Mouse (Mus musculus): ENCODE results near the gene Ano1. TPM values are rescaled to one million over a fixed set of nuclear protein-coding genes. Genes with fewer than 3 reads are reported as not detected.

Ano1 gene
- polyA plus RNA-seq, 1 experiment from 2014 or later, result 7.3 TPM

DNA sequence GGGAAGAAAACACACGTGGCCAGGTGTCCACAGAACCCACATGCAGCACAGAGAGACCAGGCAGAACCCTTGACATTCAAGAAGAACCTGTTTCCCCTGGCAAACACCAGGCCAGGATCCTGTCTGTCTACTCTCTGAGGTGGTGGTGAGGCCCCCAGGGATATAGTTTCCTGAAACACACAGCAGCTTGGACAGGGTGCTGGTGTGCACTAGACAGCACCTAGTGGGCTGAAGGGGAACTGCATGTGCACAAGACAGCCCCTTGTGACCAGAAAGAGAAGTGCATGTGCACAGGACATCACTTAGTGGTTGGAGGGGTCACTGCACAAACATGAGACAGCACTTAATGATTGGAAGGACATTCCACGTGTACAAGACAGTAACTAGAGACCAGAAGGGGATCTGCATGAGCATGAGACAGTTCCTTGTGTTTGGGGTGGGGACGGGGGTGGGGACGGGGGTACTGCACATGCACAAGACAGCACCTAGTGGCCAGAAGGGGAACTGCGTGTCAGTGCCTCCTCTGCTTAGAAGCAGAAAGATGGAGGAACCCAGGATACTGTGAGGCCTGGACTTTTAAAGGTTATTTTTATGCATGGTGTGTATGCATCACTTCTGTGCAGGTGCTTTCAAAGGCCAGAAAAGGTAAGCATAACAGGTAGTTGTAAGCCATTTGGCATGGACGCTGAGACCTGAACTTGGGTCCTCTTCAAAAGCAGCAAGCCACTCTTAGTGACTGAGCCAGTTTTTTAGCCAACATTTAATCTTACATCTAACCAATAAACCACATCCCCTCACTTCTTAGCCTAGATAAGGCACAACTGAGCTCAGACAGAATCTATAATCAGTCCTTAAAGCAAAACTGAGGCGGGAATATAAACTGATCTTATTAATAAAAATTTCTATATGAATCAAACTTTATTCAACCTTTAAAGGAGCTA is 54.7 kb downstream of the Ano1 start:
- Histone ChIP-seq H3K27me3 (ENCODE audit: control insufficient read depth, insufficient read depth, low read length) (no peaks in the 10 kb centered on the region), H3K4me2 (ENCODE audit: low read length) (no peak overlapping the region), H3K27ac (replicated peaks in 1 of 2; ENCODE audit: control insufficient read depth in 1 of 2, insufficient read depth in 1 of 2, low read depth in 2 of 2, low read length in 2 of 2) (no peak overlapping the region), H3K36me3 (ENCODE audit: control insufficient read depth, insufficient read depth, low read length) (no peaks in the 10 kb centered on the region), H3K9me3 (ENCODE audit: control insufficient read depth, low read length) (no peaks in the 10 kb centered on the region), H3K4me1 (ENCODE audit: control insufficient read depth in 2 of 2, insufficient read depth in 2 of 2, low read length in 2 of 2) (no peaks in the 10 kb centered on the region), H3K4me3 (ENCODE audit: control insufficient read depth in 1 of 2, insufficient read depth in 1 of 2, low read depth in 1 of 2, low read length in 2 of 2) (no peak overlapping the region), H3K9ac (ENCODE audit: low read length) (no peak overlapping the region)
- no peak for ATAC-seq (ENCODE audit: insufficient number of reproducible peaks, insufficient read depth, low FRiP score, low read depth)
- WGBS, result 77% methylated on average over 7 of the region's 7 CpGs

DNA sequence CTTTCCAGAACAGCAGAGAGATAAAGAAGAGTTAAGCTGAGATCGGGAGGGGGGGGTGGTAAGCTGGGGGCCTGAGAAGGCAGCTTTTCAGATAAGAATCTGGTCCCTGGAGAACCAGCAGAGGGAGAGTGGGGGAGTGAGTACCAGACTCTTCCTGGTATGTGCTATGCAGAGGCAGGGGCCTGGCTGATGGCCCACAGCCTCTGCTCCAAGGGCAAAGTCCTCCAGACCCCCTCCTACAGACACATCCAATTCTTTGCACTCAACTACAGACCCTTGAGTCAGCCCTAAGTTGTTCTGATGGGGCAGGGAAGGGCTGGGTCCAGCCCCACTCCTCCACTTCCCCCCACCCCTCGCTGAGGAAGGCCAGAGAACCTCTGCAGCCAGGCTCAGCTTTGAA is 61.9 kb downstream of the Ano1 start:
- H3K36me3 ChIP-seq (ENCODE audit: control insufficient read depth, insufficient read depth, low read length), result no peaks in the 10 kb centered on the region
- H3K4me2 ChIP-seq (ENCODE audit: low read length), result no peak overlapping the region
- no peaks in the 10 kb centered on the region for H3K27me3 ChIP-seq (ENCODE audit: control insufficient read depth, insufficient read depth, low read length)
- H3K9me3 ChIP-seq (ENCODE audit: control insufficient read depth, low read length), result peaks cover 2% of the 10 kb centered on the region; the same call in 1 of the 2 replicates
- no peak for ATAC-seq (ENCODE audit: insufficient number of reproducible peaks, insufficient read depth, low FRiP score, low read depth)
- no peak overlapping the region for H3K9ac ChIP-seq (ENCODE audit: low read length)
- WGBS, result 25% methylated on average over 2 of the region's 2 CpGs
- peaks cover 12% of the 10 kb centered on the region in 2 experiments for H3K4me1 ChIP-seq (ENCODE audit: control insufficient read depth in 2 of 2, insufficient read depth in 2 of 2, low read length in 2 of 2)
- H3K27ac ChIP-seq (replicated peaks in 1 of 2; ENCODE audit: control insufficient read depth in 1 of 2, insufficient read depth in 1 of 2, low read depth in 2 of 2, low read length in 2 of 2), result no peak overlapping the region
- no peak overlapping the region for H3K4me3 ChIP-seq (ENCODE audit: control insufficient read depth in 1 of 2, insufficient read depth in 1 of 2, low read depth in 1 of 2, low read length in 2 of 2)

- 32% methylated on average over 7 of the region's 7 CpGs for WGBS
- Histone ChIP-seq H3K9me3 (ENCODE audit: control insufficient read depth, low read length) (peaks cover 2% of the 10 kb centered on the region; the same call in 1 of the 2 replicates), H3K9ac (ENCODE audit: low read length) (no peak overlapping the region), H3K36me3 (ENCODE audit: control insufficient read depth, insufficient read depth, low read length) (no peaks in the 10 kb centered on the region), H3K4me3 (ENCODE audit: control insufficient read depth in 1 of 2, insufficient read depth in 1 of 2, low read depth in 1 of 2, low read length in 2 of 2) (no peak overlapping the region), H3K4me2 (ENCODE audit: low read length) (no peak overlapping the region), H3K4me1 (ENCODE audit: control insufficient read depth in 2 of 2, insufficient read depth in 2 of 2, low read length in 2 of 2) (peaks cover 12 to 15% of the 10 kb centered on the region in 2 experiments), H3K27ac (replicated peaks in 1 of 2; ENCODE audit: control insufficient read depth in 1 of 2, insufficient read depth in 1 of 2, low read depth in 2 of 2, low read length in 2 of 2) (no peak overlapping the region), H3K27me3 (ENCODE audit: control insufficient read depth, insufficient read depth, low read length) (no peaks in the 10 kb centered on the region)
- no peak for ATAC-seq (ENCODE audit: insufficient number of reproducible peaks, insufficient read depth, low FRiP score, low read depth)
These were observed 62.6 kb downstream of the Ano1 start for GRCm38 (mm10) chr7:144689136-144689535.

DNA sequence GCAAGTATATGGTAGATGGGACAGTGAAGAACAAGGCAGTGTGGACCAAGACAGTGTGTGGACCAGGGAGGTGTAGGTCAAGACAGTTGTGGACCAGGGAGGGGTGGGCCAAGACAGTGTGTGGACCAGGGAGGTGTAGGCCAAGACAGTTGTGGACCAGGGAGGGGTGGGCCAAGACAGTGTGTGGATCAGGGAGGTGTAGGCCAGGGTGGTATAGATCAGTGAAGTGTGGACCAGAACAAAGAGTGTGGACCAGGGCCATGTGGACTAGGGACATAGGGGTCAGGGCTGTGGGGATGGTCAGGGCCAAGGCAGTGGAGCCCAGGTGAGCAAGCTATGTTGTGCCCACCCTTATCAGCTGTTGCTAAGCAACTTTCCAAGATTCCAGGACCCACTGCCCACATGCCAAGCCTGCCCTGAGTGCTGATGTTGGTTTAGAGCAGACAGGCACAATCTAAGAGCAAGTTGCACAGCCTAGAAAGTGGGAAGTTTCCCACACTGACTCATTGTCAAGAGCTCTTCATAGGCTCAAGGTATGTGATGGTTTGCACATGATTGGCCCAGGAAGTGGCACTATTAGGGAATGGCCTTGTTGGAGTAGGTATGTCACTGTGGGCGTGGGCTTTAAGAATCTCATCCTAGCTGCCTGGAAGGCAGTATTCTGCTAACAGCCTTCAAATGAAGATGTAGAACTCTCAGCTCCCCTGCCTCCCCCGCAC is 64.0 kb downstream of the Ano1 start:
- Histone ChIP-seq H3K4me1 (ENCODE audit: control insufficient read depth in 2 of 2, insufficient read depth in 2 of 2, low read length in 2 of 2) (peaks cover 12 to 15% of the 10 kb centered on the region in 2 experiments), H3K36me3 (ENCODE audit: control insufficient read depth, insufficient read depth, low read length) (no peaks in the 10 kb centered on the region), H3K9me3 (ENCODE audit: control insufficient read depth, low read length) (peaks cover 2% of the 10 kb centered on the region; the same call in 1 of the 2 replicates), H3K9ac (ENCODE audit: low read length) (no peak overlapping the region), H3K4me2 (ENCODE audit: low read length) (no peak overlapping the region), H3K27me3 (ENCODE audit: control insufficient read depth, insufficient read depth, low read length) (no peaks in the 10 kb centered on the region), H3K4me3 (ENCODE audit: control insufficient read depth in 1 of 2, insufficient read depth in 1 of 2, low read depth in 1 of 2, low read length in 2 of 2) (no peak overlapping the region), H3K27ac (replicated peaks in 1 of 2; ENCODE audit: control insufficient read depth in 1 of 2, insufficient read depth in 1 of 2, low read depth in 2 of 2, low read length in 2 of 2) (no peak overlapping the region)
- WGBS, result 88% methylated on average over 2 of the region's 2 CpGs
- ATAC-seq (ENCODE audit: insufficient number of reproducible peaks, insufficient read depth, low FRiP score, low read depth), result 0 out of 2 replicates have a peak, but pooled peaks have one; percentile 33

GRCm38 (mm10) chr7:144684947-144685346 is 66.8 kb downstream of the Ano1 start:
- no peak overlapping the region for H3K4me2 ChIP-seq (ENCODE audit: low read length)
- H3K4me3 ChIP-seq (ENCODE audit: control insufficient read depth in 1 of 2, insufficient read depth in 1 of 2, low read depth in 1 of 2, low read length in 2 of 2), result no peak overlapping the region
- no peak for ATAC-seq (ENCODE audit: insufficient number of reproducible peaks, insufficient read depth, low FRiP score, low read depth)
- H3K9me3 ChIP-seq (ENCODE audit: control insufficient read depth, low read length), result peaks cover 2% of the 10 kb centered on the region; the same call in 1 of the 2 replicates
- no peak overlapping the region for H3K9ac ChIP-seq (ENCODE audit: low read length)
- peaks cover 12 to 14% of the 10 kb centered on the region in 2 experiments for H3K4me1 ChIP-seq (ENCODE audit: control insufficient read depth in 2 of 2, insufficient read depth in 2 of 2, low read length in 2 of 2)
- 0 out of 2 replicates have a peak, but pooled peaks cover under 1% of the 10 kb centered on the region for H3K27me3 ChIP-seq (ENCODE audit: control insufficient read depth, insufficient read depth, low read length)
- no peaks in the 10 kb centered on the region for H3K36me3 ChIP-seq (ENCODE audit: control insufficient read depth, insufficient read depth, low read length)
- WGBS, result 50% methylated on average over 4 of the region's 4 CpGs
- H3K27ac ChIP-seq (replicated peaks in 1 of 2; ENCODE audit: control insufficient read depth in 1 of 2, insufficient read depth in 1 of 2, low read depth in 2 of 2, low read length in 2 of 2), result no peak overlapping the region

DNA sequence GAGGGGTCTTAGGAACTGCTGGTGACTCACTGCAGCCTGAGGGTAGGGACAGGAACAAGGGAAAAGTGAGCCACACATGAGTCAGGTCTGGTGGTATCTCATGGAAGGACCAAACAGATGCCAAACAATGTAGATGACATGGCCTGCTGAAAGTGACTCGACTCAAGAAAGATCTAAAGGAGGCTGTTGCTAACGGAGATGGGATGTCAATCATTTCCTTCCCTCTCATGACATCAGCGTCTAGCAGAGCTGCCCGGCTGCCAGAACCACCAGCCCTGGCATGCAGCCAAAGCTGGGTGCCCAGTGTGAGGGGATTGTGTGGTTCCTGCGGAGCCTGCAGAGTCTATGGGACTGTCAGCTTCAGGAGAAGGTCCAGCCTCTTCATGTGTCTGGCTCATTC is 67.3 kb downstream of the Ano1 start:
- 6% methylated on average over 5 of the region's 5 CpGs for WGBS
- H3K4me3 ChIP-seq (ENCODE audit: control insufficient read depth in 1 of 2, insufficient read depth in 1 of 2, low read depth in 1 of 2, low read length in 2 of 2), result no peak overlapping the region
- peak; percentile 9; the same call in 1 of the 2 replicates for ATAC-seq (ENCODE audit: insufficient number of reproducible peaks, insufficient read depth, low FRiP score, low read depth)
- no peaks in the 10 kb centered on the region for H3K36me3 ChIP-seq (ENCODE audit: control insufficient read depth, insufficient read depth, low read length)
- peaks cover 7 to 9% of the 10 kb centered on the region in 2 experiments for H3K4me1 ChIP-seq (ENCODE audit: control insufficient read depth in 2 of 2, insufficient read depth in 2 of 2, low read length in 2 of 2)
- H3K9me3 ChIP-seq (ENCODE audit: control insufficient read depth, low read length), result peaks cover 2% of the 10 kb centered on the region; the same call in 1 of the 2 replicates
- peaks cover 6% of the 10 kb centered on the region; the same call in 1 of the 2 replicates for H3K27me3 ChIP-seq (ENCODE audit: control insufficient read depth, insufficient read depth, low read length)
- no peak overlapping the region for H3K4me2 ChIP-seq (ENCODE audit: low read length)
- H3K9ac ChIP-seq (ENCODE audit: low read length), result no peak overlapping the region
- no peak overlapping the region for H3K27ac ChIP-seq (replicated peaks in 1 of 2; ENCODE audit: control insufficient read depth in 1 of 2, insufficient read depth in 1 of 2, low read depth in 2 of 2, low read length in 2 of 2)

DNA sequence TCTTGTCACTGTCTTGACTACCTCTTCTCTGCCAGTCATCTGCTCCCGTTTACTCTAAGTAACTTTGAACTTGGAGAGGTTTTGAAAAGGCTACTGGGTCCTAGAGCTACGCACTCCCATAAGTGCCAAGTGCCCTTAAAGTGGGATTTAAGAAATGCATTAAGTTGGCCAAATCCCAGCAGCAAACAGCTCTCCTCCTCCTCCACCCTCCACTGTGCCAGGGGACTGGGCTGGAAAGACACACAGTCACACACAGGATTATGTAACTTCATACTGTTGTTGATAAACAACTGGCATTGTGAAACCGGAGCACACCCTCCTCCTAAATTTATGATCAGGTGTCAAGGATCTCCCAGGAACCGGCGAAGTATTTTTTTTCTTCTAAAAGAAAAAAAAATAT is 71.7 kb downstream of the Ano1 start:
- Histone ChIP-seq H3K27me3 (ENCODE audit: control insufficient read depth, insufficient read depth, low read length) (peaks cover 23% of the 10 kb centered on the region), H3K4me2 (ENCODE audit: low read length) (no peak overlapping the region), H3K36me3 (ENCODE audit: control insufficient read depth, insufficient read depth, low read length) (no peaks in the 10 kb centered on the region), H3K4me1 (ENCODE audit: control insufficient read depth in 2 of 2, insufficient read depth in 2 of 2, low read length in 2 of 2) (peaks cover 3 to 4% of the 10 kb centered on the region in 2 experiments; a peak in 3 of 4 replicates), H3K9me3 (ENCODE audit: control insufficient read depth, low read length) (no peaks in the 10 kb centered on the region), H3K27ac (replicated peaks in 1 of 2; ENCODE audit: control insufficient read depth in 1 of 2, insufficient read depth in 1 of 2, low read depth in 2 of 2, low read length in 2 of 2) (no peak overlapping the region), H3K4me3 (ENCODE audit: control insufficient read depth in 1 of 2, insufficient read depth in 1 of 2, low read depth in 1 of 2, low read length in 2 of 2) (no peak overlapping the region), H3K9ac (ENCODE audit: low read length) (no peak overlapping the region)
- ATAC-seq (ENCODE audit: insufficient number of reproducible peaks, insufficient read depth, low FRiP score, low read depth), result no peak
- 87% methylated on average over 5 of the region's 5 CpGs for WGBS

Measured in heart, embryonic 14.5 days (tissue).